Mouse (Mus musculus): ENCODE measurements around the gene Cmtm8.

The Cmtm8 gene

GRCm38 (mm10) chr9:114844017-114844662 lies at the start of gene Cmtm8:
Cmtm8 (minus strand) TSS chr9:114844156.
- DNase-seq (ENCODE audit: low spot score in 2 of 2) = peak; percentile 10 to 11

- no peak for DNase-seq (ENCODE audit: low spot score in 2 of 2)
These were observed 49.0 kb upstream of the Cmtm8 start for GRCm38 (mm10) chr9:114892974-114893373.

- no peak for DNase-seq (ENCODE audit: low spot score in 2 of 2)
These were observed 46.4 kb upstream of the Cmtm8 start for GRCm38 (mm10) chr9:114890377-114890776.

GRCm38 (mm10) chr9:114888856-114889407 lies 45.0 kb upstream of the Cmtm8 start:
- no peak for DNase-seq (ENCODE audit: low spot score in 2 of 2)

- DNase-seq (ENCODE audit: low spot score in 2 of 2) = peak in 1 of 2 experiments; percentile 4
These were observed 43.7 kb upstream of the Cmtm8 start for GRCm38 (mm10) chr9:114887699-114888098.

- DNase-seq (ENCODE audit: low spot score in 2 of 2) = no peak
These were observed 42.2 kb upstream of the Cmtm8 start for GRCm38 (mm10) chr9:114885991-114886662.

- DNase-seq (ENCODE audit: low spot score in 2 of 2) = no peak
These were observed 41.6 kb upstream of the Cmtm8 start for GRCm38 (mm10) chr9:114885564-114885963.

GRCm38 (mm10) chr9:114881977-114882376 lies 38.0 kb upstream of the Cmtm8 start:
- DNase-seq (ENCODE audit: low spot score in 2 of 2) = no peak

GRCm38 (mm10) chr9:114855327-114855726 lies 11.4 kb upstream of the Cmtm8 start:
- peak; percentile 50 to 55 for DNase-seq (ENCODE audit: low spot score in 2 of 2)

- peak in 1 of 2 experiments; percentile 5 for DNase-seq (ENCODE audit: low spot score in 2 of 2)
These were observed 10.7 kb upstream of the Cmtm8 start for GRCm38 (mm10) chr9:114854686-114855085.

- DNase-seq (ENCODE audit: low spot score in 2 of 2) = no peak
These were observed 9.4 kb upstream of the Cmtm8 start for GRCm38 (mm10) chr9:114853336-114853735.

GRCm38 (mm10) chr9:114851419-114852190 lies 7.6 kb upstream of the Cmtm8 start:
- no peak for DNase-seq (ENCODE audit: low spot score in 2 of 2)

GRCm38 (mm10) chr9:114843634-114844016 lies 331 bp downstream of the Cmtm8 start:
- DNase-seq (ENCODE audit: low spot score in 2 of 2) = peak; percentile 2 to 5

GRCm38 (mm10) chr9:114842886-114843285 lies 1.1 kb downstream of the Cmtm8 start:
- DNase-seq (ENCODE audit: low spot score in 2 of 2) = no peak

- DNase-seq (ENCODE audit: low spot score in 2 of 2) = no peak
These were observed 1.7 kb downstream of the Cmtm8 start for GRCm38 (mm10) chr9:114842269-114842668.

- no peak for DNase-seq (ENCODE audit: low spot score in 2 of 2)
These were observed 5.1 kb downstream of the Cmtm8 start for GRCm38 (mm10) chr9:114838870-114839269.

GRCm38 (mm10) chr9:114831527-114831926 lies 12.4 kb downstream of the Cmtm8 start:
- no peak for DNase-seq (ENCODE audit: low spot score in 2 of 2)

- no peak for DNase-seq (ENCODE audit: low spot score in 2 of 2)
These were observed 13.6 kb downstream of the Cmtm8 start for GRCm38 (mm10) chr9:114830351-114830750.

- no peak for DNase-seq (ENCODE audit: low spot score in 2 of 2)
These were observed 14.3 kb downstream of the Cmtm8 start for GRCm38 (mm10) chr9:114829669-114830068.

GRCm38 (mm10) chr9:114828377-114828776 lies 15.6 kb downstream of the Cmtm8 start:
- DNase-seq (ENCODE audit: low spot score in 2 of 2) = no peak

- DNase-seq (ENCODE audit: low spot score in 2 of 2) = no peak
These were observed 16.6 kb downstream of the Cmtm8 start for GRCm38 (mm10) chr9:114827242-114827852.

GRCm38 (mm10) chr9:114824166-114824565 lies 19.8 kb downstream of the Cmtm8 start:
- DNase-seq (ENCODE audit: low spot score in 2 of 2) = no peak
